Comparison of ENCODE assay signal across 21 mouse cellular contexts in the genomic region with DNA sequence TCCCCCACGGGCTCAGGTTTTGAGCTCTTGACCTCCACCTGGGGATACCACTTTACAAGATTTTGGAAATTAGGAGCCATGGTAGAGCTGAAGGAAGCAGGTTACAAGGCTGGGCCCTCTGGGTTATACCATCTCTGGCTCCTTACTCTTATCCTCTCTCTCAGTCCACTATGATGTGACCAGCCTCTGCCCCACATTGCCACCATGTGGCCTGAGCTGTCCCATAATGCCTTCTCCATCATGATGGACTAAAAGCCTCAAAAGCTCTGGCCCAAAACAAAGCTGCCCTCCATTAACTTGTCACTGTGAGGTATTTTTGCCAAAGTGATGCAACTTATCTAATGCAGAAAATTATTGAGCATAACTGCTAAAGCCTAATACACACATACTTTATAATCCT. TPM values are rescaled to one million over a fixed set of nuclear protein-coding genes. Genes with fewer than 3 reads are reported as not detected.
DNase-seq lines count a peak whose midpoint lies in the region; ATAC-seq and TF ChIP-seq lines count a peak whose summit lies in the region.
"Had no signal": no experiment of that assay in that cellular context is flagged by ENCODE, and none has a peak within 500 bp of the region (broad histone marks: within the 10 kb centered on the region; RNA-seq: fewer than 3 reads in every experiment).

No protein-coding gene starts in this region.

- no peaks in the 10 kb centered on the region for H3K4me1 ChIP-seq in kidney, postnatal 0 days (replicated peaks; ENCODE audit: insufficient read depth, low read length)
- no peaks in the 10 kb centered on the region for H3K4me1 ChIP-seq in kidney, embryonic 14.5 days (ENCODE audit: control insufficient read depth, insufficient read depth, low read length)
- H3K4me1 ChIP-seq: heart, embryonic 10.5 days; midbrain, embryonic 13.5 days had no signal

- WGBS in kidney, postnatal 0 days: 92% methylated on average over 1 of the region's 1 CpGs
- 91% methylated on average over 1 of the region's 1 CpGs for WGBS in kidney, embryonic 14.5 days

- H3K36me3 ChIP-seq in kidney, postnatal 0 days (ENCODE audit: insufficient read depth, low read length): no peaks in the 10 kb centered on the region
- no peaks in the 10 kb centered on the region for H3K36me3 ChIP-seq in kidney, embryonic 14.5 days (ENCODE audit: control insufficient read depth, insufficient read depth, low read length)
- H3K36me3 ChIP-seq: embryonic facial prominence, embryonic 10.5 days; heart, embryonic 10.5 days; limb, embryonic 15.5 days; midbrain, embryonic 13.5 days had no signal

- no peak overlapping the region for H3K27ac ChIP-seq in kidney, postnatal 0 days
- H3K27ac ChIP-seq in kidney, embryonic 14.5 days (ENCODE audit: low read depth, low read length): no peak overlapping the region
- H3K27ac ChIP-seq: embryonic facial prominence, embryonic 10.5 days; heart, embryonic 10.5 days; limb, embryonic 15.5 days; macrophage; midbrain, embryonic 13.5 days had no signal

- no peak overlapping the region for H3K4me3 ChIP-seq in kidney, postnatal 0 days (replicated peaks; ENCODE audit: low read depth, low read length)
- H3K4me3 ChIP-seq in kidney, embryonic 14.5 days (ENCODE audit: low read length): no peak overlapping the region
- H3K4me3 ChIP-seq: embryonic facial prominence, embryonic 10.5 days; heart, embryonic 10.5 days; limb, embryonic 15.5 days; midbrain, embryonic 13.5 days had no signal

- TF ChIP-seq CTCF in kidney, postnatal 0 days (IDR thresholded peaks at IDR 0.05; ENCODE audit: low read depth): peak; percentile 32; the same call in 1 of the 2 replicates

- ATAC-seq in kidney, postnatal 0 days (replicated peaks; ENCODE audit: low FRiP score, low read depth): no peak
- ATAC-seq in kidney, embryonic 14.5 days (ENCODE audit: low FRiP score, low TSS enrichment): no peak
- ATAC-seq: forebrain, postnatal 0 days; midbrain, embryonic 13.5 days had no signal

- H3K4me2 ChIP-seq in kidney, postnatal 0 days (ENCODE audit: low read length): no peak overlapping the region
- H3K4me2 ChIP-seq in kidney, embryonic 14.5 days (replicated peaks; ENCODE audit: low read depth, low read length): no peak overlapping the region
- H3K4me2 ChIP-seq: limb, embryonic 15.5 days; midbrain, embryonic 13.5 days had no signal

- no peaks in the 10 kb centered on the region for H3K9me3 ChIP-seq in kidney, postnatal 0 days (replicated peaks; ENCODE audit: low read length)
- no peaks in the 10 kb centered on the region for H3K9me3 ChIP-seq in kidney, embryonic 14.5 days (ENCODE audit: control insufficient read depth, low read length)
- H3K9me3 ChIP-seq: embryonic facial prominence, embryonic 10.5 days; heart, embryonic 10.5 days; limb, embryonic 15.5 days; midbrain, embryonic 13.5 days had no signal

- no peaks in the 10 kb centered on the region for H3K27me3 ChIP-seq in kidney, postnatal 0 days (ENCODE audit: insufficient read depth, low read length)
- no peaks in the 10 kb centered on the region for H3K27me3 ChIP-seq in kidney, embryonic 14.5 days (ENCODE audit: control insufficient read depth, insufficient read depth, low read length)
- H3K27me3 ChIP-seq: limb, embryonic 15.5 days; midbrain, embryonic 13.5 days had no signal

- no peak overlapping the region for H3K9ac ChIP-seq in kidney, postnatal 0 days (ENCODE audit: low read depth, low read length)
- no peak overlapping the region for H3K9ac ChIP-seq in kidney, embryonic 14.5 days (ENCODE audit: low read depth, low read length)
- H3K9ac ChIP-seq: forebrain, postnatal 0 days; limb, embryonic 15.5 days; midbrain, embryonic 13.5 days had no signal

- DNase-seq in adrenal gland, adult 2 months: peak; percentile 52
- DNase-seq in adrenal gland, adult 18-20 months (ENCODE audit: low spot score in 2 of 2): no peak
- DNase-seq in kidney, postnatal 0 days (ENCODE audit: low spot score): no peak
- DNase-seq in NIH3T3 (ENCODE audit: low read depth): peak; percentile 31
- peak; percentile 12 to 14 for DNase-seq in kidney, postnatal 4 days
- no peak for DNase-seq in frontal cortex, postnatal 25 days (ENCODE audit: low spot score in 2 of 2)
- DNase-seq in spleen, postnatal 10 days (ENCODE audit: low spot score in 2 of 2): no peak
- DNase-seq: cerebellum, postnatal 25 days; forebrain, postnatal 0 days; gastrocnemius, postnatal 14 days; heart, postnatal 4 days; layer of hippocampus, adult 9-11 months; thymus, postnatal 36 days had no signal

RNA-seq across cellular contexts. Expression of a gene that starts 6.3 kb away (rescaled TPM):
- total RNA-seq in adrenal gland, adult 2 months (2021): not detected
- not detected in 2 replicates for polyA plus RNA-seq in adrenal gland, adult 2 months (2012; rRNA removed)
- total RNA-seq in adrenal gland, adult 18-20 months (2021): not detected
- not detected in 2 replicates for polyA plus RNA-seq in kidney, postnatal 0 days (2015; fragmentation: Nextera tagmentation; extraction: Ambion mirVana)
- polyA plus RNA-seq in kidney, embryonic 14.5 days (2014; fragmentation: Nextera tagmentation; extraction: Ambion mirVana): 1.2 TPM in 1 of 2 replicates, not detected in the other
- total RNA-seq: forebrain, postnatal 0 days; gastrocnemius, postnatal 14 days; heart, postnatal 4 days; left cerebral cortex, postnatal 10 days had no signal
- polyA plus RNA-seq: embryonic facial prominence, embryonic 10.5 days; forebrain, postnatal 0 days; heart, embryonic 10.5 days; limb, embryonic 15.5 days; macrophage; midbrain, embryonic 13.5 days; spleen, adult 2 months had no signal

Comparison
In these comparisons a context has a peak if more than half of its experiments do, and no peak if none do; other contexts are left out.
1. DNase-seq: peak in adrenal gland, adult 2 months (single experiment), NIH3T3 (single experiment) and kidney, postnatal 4 days (2 of 2); none in adrenal gland, adult 18-20 months (0 of 2), kidney, postnatal 0 days (single experiment), frontal cortex, postnatal 25 days (0 of 2) and spleen, postnatal 10 days (0 of 2).